Mouse (Mus musculus): ENCODE measurements around the gene Tprgl.

DNA sequence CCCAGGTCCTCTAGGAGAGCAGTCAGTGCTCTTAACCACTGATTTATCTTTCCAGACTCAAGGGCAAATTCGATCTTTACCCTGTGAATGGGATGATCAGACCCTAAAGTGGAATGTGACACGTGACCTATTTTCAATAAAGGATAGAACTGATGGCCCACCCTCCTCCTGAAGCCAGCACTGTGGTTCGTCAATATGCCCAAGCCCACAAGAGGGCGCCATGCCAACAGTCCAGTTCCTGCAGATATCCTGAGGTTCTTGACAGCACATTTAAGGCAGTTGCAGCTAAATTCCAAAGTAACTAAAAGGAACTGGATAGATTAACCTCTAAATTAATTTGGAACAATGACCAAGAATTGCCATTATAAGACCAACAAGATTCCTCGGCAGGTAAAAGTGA is 6.6 kb upstream of the Tprgl start:
- TF ChIP-seq CTCF (IDR thresholded peaks at IDR 0.05) (peak; percentile 87), EP300 (IDR thresholded peaks at IDR 0.05) (no peak)

All from lung, postnatal 0 days (tissue).